Mouse (Mus musculus) spleen, adult 2 months (tissue): ENCODE measurements at regions not wholly inside any gene's neighbourhood (a gene's known extent, or its start where the extent isn't known, plus 50 kb on each side); places are given as distances from the start of the nearest gene placed in this dataset.
A peak's percentile ranks its signal among the peaks of the same experiment; 100 is the strongest.

Experiments used
- DNase-seq, 2 experiments: peaks; one replicate each; pipeline versions ENCODE4 v3.0.0 to v3.0.0-alpha.2; 2012 to 2021; ENCODE audit warnings: low spot score in 2 of 2, low read depth in 1 of 2
- H3K27ac ChIP-seq: fragments of 200-500 bp; 2 replicates; pipeline ENCODE4 v1.5.1; 2012; ENCODE audit warnings: low read length, inconsistent platforms; ENCODE audit not compliant: insufficient read depth
- H3K27me3 ChIP-seq: fragments of 200-500 bp; 2 replicates; pipeline ENCODE4 v1.6.1; 2012; ENCODE audit warnings: mild to moderate bottlenecking, moderate library complexity, low read length, inconsistent platforms; ENCODE audit not compliant: control insufficient read depth, insufficient read depth
- H3K36me3 ChIP-seq: fragments of 200-500 bp; 2 replicates; pipeline ENCODE4 v1.6.1; 2012; ENCODE audit warnings: mild to moderate bottlenecking, low read length, inconsistent platforms; ENCODE audit not compliant: control insufficient read depth, insufficient read depth
- H3K4me1 ChIP-seq: fragments of 200-500 bp; 2 replicates; pipeline ENCODE4 v1.6.1; 2011; ENCODE audit warnings: inconsistent platforms; ENCODE audit not compliant: control insufficient read depth, insufficient read depth, insufficient read length
- H3K4me3 ChIP-seq: fragments of 200-500 bp; 2 replicates; pipeline ENCODE4 v1.5.1; 2011; ENCODE audit warnings: mild to moderate bottlenecking, inconsistent platforms; ENCODE audit not compliant: insufficient read depth, insufficient read length; ENCODE audit errors: extremely low read depth
- CTCF ChIP-seq: fragments of 200-500 bp; IDR thresholded peaks from 2 replicates; pipeline ENCODE4 v1.5.1; 2011; ENCODE audit warnings: mild to moderate bottlenecking, inconsistent platforms; ENCODE audit not compliant: insufficient read depth, insufficient read length, insufficient replicate concordance; ENCODE audit errors: extremely low read depth
- POLR2A ChIP-seq: fragments of 200-500 bp; IDR thresholded peaks from 2 replicates; pipeline ENCODE4 v1.6.1; 2011; ENCODE audit warnings: low read depth, low read length, inconsistent platforms
- WGBS: fragments of 180-500 bp; shearing (Covaris S2); methylation state at CpG from one replicate; pipeline ENCODE4 v1.1.7; 2018; 5-methylcytosine and 5-hydroxymethylcytosine counted together

- WGBS = 75% methylated on average over 2 of the region's 2 CpGs
- no peak overlapping the region for H3K27ac ChIP-seq
- TF ChIP-seq POLR2A (no peak), CTCF (no peak)
Measured at GRCm38 (mm10) chr3:136427427-136427826, 101.6 kb upstream of the Bank1 start.

GRCm38 (mm10) chr3:136426539-136427194, 100.8 kb upstream of the Bank1 start:
- no peak for DNase-seq
- TF ChIP-seq POLR2A = no peak
- no peak for TF ChIP-seq CTCF
- H3K4me3 ChIP-seq = peak overlapping the region; percentile 42; the same call in 1 of the 2 replicates
- no peaks in the 10 kb centered on the region for H3K27me3 ChIP-seq
- no peaks in the 10 kb centered on the region for H3K36me3 ChIP-seq
- no peaks in the 10 kb centered on the region; the same call in 1 of the 2 replicates for H3K4me1 ChIP-seq
- WGBS = 21% methylated on average over 8 of the region's 8 CpGs
- H3K27ac ChIP-seq = no peak overlapping the region

More at GRCm38 (mm10) chr3:136427427-136427826, 101.6 kb upstream of the Bank1 start:
- DNase-seq = no peak
- H3K4me1 ChIP-seq = no peaks in the 10 kb centered on the region; the same call in 1 of the 2 replicates
- no peaks in the 10 kb centered on the region for H3K36me3 ChIP-seq
- H3K4me3 ChIP-seq = no peak overlapping the region
- H3K27me3 ChIP-seq = no peaks in the 10 kb centered on the region

GRCm38 (mm10) chr3:136421969-136422614, 96.2 kb upstream of the Bank1 start:
- TF ChIP-seq POLR2A = no peak
- TF ChIP-seq CTCF = no peak
- WGBS = 60% methylated on average over 10 of the region's 10 CpGs
- H3K27ac ChIP-seq = no peak overlapping the region
- DNase-seq = no peak
- no peaks in the 10 kb centered on the region for H3K36me3 ChIP-seq
- no peak overlapping the region for H3K4me3 ChIP-seq
- H3K27me3 ChIP-seq = no peaks in the 10 kb centered on the region
- peaks cover 3% of the 10 kb centered on the region for H3K4me1 ChIP-seq

GRCm38 (mm10) chr3:136405606-136406005, 79.7 kb upstream of the Bank1 start:
- Histone ChIP-seq H3K27me3 (no peaks in the 10 kb centered on the region), H3K27ac (no peak overlapping the region), H3K4me1 (no peaks in the 10 kb centered on the region), H3K4me3 (no peak overlapping the region), H3K36me3 (no peaks in the 10 kb centered on the region)
- no peak for TF ChIP-seq POLR2A
- TF ChIP-seq CTCF = no peak
- WGBS = 91% methylated on average over 8 of the region's 8 CpGs
- DNase-seq = no peak

- Histone ChIP-seq H3K27me3 (no peaks in the 10 kb centered on the region), H3K27ac (no peak overlapping the region), H3K36me3 (no peaks in the 10 kb centered on the region), H3K4me1 (no peaks in the 10 kb centered on the region; the same call in 1 of the 2 replicates), H3K4me3 (no peak overlapping the region)
- no peak for DNase-seq
- TF ChIP-seq CTCF = no peak
- no peak for TF ChIP-seq POLR2A
- 74% methylated on average over 4 of the region's 4 CpGs for WGBS
Measured at GRCm38 (mm10) chr3:136383282-136383681, 57.4 kb upstream of the Bank1 start.

- Histone ChIP-seq H3K27me3 (no peaks in the 10 kb centered on the region), H3K4me3 (no peak overlapping the region), H3K27ac (no peak overlapping the region), H3K4me1 (no peaks in the 10 kb centered on the region; the same call in 1 of the 2 replicates), H3K36me3 (no peaks in the 10 kb centered on the region)
- DNase-seq = no peak
- WGBS = 57% methylated on average over 7 of the region's 7 CpGs
- TF ChIP-seq POLR2A (no peak), CTCF (no peak)
Measured at GRCm38 (mm10) chr3:136380644-136381043, 54.8 kb upstream of the Bank1 start.

GRCm38 (mm10) chr3:136379741-136380398, 54.0 kb upstream of the Bank1 start:
- DNase-seq = no peak
- TF ChIP-seq POLR2A (no peak), CTCF (no peak)
- H3K4me3 ChIP-seq = no peak overlapping the region
- H3K4me1 ChIP-seq = no peaks in the 10 kb centered on the region; the same call in 1 of the 2 replicates
- no peaks in the 10 kb centered on the region for H3K27me3 ChIP-seq
- no peak overlapping the region for H3K27ac ChIP-seq
- WGBS = 84% methylated on average over 6 of the region's 6 CpGs
- no peaks in the 10 kb centered on the region for H3K36me3 ChIP-seq
